Mouse (Mus musculus): ENCODE data around the gene Rngtt. TPM values are rescaled to one million over a fixed set of nuclear protein-coding genes. Genes with fewer than 3 reads are reported as not detected.
"Not testable (repeated sequence)": the region's sequence is repeated elsewhere in the genome, so short reads cannot be mapped to it uniquely, and the experiment has no call there.

Rngtt gene
- polyA plus RNA-seq, 1 experiment from 2014 or later: 33.1 TPM

- DNase-seq (ENCODE audit: low spot score): no peak
Observed at GRCm38 (mm10) chr4:33428856-33429255, 118.7 kb downstream of the Rngtt start.

- no peak for DNase-seq (ENCODE audit: low spot score)
Observed at GRCm38 (mm10) chr4:33441864-33442263, 131.8 kb downstream of the Rngtt start.

- no peak for DNase-seq (ENCODE audit: low spot score)
Observed at GRCm38 (mm10) chr4:33446265-33446664, 136.2 kb downstream of the Rngtt start.

DNA sequence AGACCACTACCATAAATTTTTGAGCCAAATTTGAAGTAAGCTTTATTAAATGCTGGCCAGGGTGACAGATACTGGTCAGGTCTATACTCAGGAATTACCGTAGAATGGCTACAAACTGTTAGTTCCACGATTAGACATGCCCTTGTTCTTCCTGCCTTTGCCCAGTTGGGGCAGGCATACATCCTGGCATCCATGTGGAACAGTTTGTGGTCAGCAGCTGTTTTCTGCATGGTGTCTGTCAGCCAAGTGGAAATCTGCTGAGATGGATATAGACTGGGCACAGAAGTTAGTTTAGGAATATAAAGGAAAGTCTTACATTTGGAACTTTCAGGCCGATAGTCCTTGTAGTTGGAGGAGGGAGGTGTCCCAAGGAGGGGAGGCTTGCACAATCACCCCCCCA is 136.8 kb downstream of the Rngtt start:
- DNase-seq (ENCODE audit: low spot score): no peak

GRCm38 (mm10) chr4:33450356-33450755 is 140.2 kb downstream of the Rngtt start:
- not testable (repeated sequence) for DNase-seq (ENCODE audit: low spot score)

- DNase-seq (ENCODE audit: low spot score): no peak
Observed at GRCm38 (mm10) chr4:33459851-33460250, 149.7 kb downstream of the Rngtt start.

DNA sequence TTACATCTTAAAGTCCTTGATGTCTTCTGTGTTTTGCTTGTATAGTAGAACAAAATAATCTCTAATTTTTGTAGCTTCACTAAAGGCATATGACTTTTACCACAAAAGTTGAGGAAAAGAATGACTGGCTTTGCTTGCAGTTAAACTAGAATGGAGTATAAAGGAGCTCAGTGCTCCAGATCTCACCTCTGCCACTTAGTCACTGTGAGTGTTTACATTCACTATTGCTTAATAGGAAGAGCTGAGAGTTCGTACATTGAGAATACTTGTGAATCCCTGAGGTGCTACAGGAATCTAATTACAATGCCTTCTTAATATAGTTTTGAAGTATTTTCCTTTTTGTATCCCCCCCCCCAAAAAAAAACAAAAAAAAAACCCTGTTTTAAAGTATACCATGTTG is 154.3 kb downstream of the Rngtt start:
- no peak for DNase-seq (ENCODE audit: low spot score)

- DNase-seq (ENCODE audit: low spot score): no peak
Observed at GRCm38 (mm10) chr4:33465871-33466270, 155.8 kb downstream of the Rngtt start.

DNA sequence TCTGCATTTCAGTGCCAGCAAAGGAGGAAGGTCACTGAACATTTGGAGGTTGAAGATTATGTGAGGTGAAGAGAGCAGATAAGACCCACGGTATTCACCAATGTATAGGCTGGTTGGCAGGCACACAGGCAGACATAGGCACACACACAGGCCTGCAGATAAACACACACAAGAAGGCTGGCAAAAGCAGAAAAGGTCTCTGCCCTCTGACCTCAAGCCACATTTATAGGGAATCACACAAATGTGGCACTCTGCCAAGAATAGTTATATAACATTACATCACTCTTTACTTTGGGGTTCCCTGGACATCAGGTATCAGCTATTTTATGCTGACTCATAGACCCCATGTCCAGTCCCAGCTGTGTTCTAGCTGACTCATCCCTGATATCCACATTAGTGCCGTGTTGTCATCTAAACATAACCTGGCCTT is 156.9 kb downstream of the Rngtt start:
- DNase-seq (ENCODE audit: low spot score): no peak

- no peak for DNase-seq (ENCODE audit: low spot score)
Observed at GRCm38 (mm10) chr4:33467627-33468026, 157.5 kb downstream of the Rngtt start.

- no peak for DNase-seq (ENCODE audit: low spot score)
Observed at GRCm38 (mm10) chr4:33468151-33468550, 158.0 kb downstream of the Rngtt start.

DNA sequence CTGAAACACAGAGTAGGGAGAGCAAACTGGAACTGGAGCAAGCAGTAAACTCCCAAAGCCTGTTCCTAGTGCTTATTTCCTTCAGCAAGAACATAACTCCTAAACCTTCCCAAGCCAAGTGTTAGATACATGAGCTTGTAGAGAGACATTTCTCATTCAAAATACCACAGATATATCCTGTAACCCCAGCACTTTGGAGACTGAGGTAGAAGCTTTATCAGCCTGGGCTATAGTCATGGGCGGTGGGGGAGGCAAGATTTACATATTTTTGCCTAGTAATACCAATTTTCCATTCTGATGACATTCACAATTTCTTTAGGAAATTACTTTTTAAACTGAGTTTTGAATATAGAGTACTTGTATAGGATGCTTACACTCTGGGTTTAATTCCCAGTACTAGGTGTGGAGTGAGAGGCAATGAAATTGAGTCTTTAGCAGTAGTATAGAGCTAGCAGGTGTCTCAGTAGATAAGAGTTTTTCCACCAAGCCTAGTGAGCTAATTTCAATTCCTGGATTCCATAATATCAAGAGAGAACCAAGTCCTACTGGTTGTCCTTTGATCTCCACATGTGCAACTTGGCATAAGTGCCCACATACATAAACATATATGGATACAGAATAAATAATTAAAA is 160.7 kb downstream of the Rngtt start:
- DNase-seq (ENCODE audit: low spot score): no peak

DNA sequence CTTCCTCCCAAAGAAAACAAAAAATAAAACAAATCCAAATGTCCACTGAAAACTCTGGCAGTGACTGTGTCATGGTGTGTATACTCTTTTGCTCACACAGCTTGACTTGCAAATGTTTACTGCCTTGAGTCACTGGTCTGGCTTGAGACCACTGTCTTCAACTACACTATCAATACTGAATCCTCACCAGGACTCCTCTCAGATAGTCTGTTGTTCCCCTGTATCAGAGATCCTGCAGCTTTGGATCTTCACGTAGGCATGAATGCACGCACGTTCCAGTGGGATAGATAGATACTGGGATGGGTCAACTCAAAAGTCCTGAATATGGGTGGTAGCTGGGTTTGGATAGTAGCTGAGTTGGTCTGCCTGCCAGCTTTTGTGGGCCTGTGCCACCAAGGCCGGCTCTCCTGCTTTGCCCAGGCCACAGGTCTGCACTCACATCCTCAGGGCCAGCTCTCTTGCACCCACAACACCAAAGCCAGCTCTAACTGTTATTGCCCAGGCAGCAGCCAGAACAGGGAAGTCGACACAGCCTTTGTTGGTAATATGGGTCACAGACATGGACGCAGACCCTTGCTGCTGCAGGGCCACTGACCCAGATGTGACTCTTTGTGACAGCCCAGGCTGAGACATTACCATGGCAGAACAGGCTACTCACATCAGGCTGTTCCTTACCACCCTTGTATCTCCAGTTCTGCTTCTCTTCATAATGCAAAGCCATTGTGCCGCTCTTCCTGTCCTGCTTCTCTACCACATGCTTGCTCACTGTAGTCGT is 168.1 kb downstream of the Rngtt start:
- DNase-seq (ENCODE audit: low spot score): no peak

- DNase-seq (ENCODE audit: low spot score): no peak
Observed at GRCm38 (mm10) chr4:33481721-33482120, 171.6 kb downstream of the Rngtt start.

DNA sequence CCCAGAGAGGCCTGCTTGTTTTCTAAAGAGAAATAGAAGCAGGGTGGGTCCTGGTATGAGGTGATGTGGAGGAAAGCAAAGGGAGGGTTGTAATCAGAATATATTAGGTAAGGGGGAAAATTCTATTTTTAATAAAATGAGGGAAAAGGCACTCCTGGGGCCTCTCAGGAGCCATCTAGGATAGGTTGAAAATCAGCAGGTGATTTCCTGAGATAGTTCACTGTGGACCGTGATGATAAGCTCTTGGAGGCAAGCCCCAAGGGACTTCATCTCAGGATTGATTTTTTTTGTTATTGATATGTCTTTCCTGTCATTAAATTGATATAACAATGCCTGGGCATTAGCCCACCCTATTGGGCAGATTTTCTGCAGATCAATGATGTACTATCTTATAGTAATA is 175.9 kb downstream of the Rngtt start:
- no peak for DNase-seq (ENCODE audit: low spot score)

DNA sequence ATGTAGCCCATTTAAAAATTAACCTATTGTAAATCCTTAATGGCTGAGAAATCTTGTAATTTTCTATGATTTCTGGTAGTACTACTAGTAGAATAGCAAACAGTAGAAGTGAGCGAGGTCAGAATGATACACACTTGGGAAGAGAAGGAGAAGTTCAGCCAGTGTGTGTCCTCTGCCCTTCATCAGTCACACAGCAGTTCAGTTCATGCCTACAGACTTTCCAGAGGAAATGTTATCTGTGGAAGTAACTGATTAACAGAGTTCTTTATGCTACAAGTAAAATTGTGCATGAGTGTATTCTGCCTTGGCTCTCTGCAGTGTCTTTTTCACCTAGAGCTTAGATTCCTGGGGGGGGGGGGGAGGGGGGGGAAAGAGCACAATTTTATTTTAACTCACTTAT is 181.0 kb downstream of the Rngtt start:
- DNase-seq (ENCODE audit: low spot score): no peak

- no peak for DNase-seq (ENCODE audit: low spot score)
Observed at GRCm38 (mm10) chr4:33494377-33494776, 184.3 kb downstream of the Rngtt start.

- DNase-seq (ENCODE audit: low spot score): no peak
Observed at GRCm38 (mm10) chr4:33496985-33497384, 186.9 kb downstream of the Rngtt start.

DNA sequence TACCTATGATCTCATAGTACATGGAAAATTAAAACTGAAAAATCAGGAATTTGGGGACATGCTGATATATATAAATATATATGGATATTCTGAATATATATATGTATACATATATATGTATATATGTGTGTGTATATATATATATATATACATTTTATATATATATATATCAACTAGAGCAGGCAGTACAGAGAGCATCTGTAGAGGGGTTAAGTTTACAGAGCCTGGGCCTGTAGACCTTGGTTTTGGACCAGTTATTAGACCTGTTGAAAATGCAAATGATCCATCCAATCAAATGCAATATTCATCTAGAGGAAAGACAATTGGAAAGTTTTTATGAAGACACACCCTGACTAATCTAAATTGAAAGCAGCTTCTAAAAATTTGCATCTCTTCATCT is 187.5 kb downstream of the Rngtt start:
- no peak for DNase-seq (ENCODE audit: low spot score)

DNA sequence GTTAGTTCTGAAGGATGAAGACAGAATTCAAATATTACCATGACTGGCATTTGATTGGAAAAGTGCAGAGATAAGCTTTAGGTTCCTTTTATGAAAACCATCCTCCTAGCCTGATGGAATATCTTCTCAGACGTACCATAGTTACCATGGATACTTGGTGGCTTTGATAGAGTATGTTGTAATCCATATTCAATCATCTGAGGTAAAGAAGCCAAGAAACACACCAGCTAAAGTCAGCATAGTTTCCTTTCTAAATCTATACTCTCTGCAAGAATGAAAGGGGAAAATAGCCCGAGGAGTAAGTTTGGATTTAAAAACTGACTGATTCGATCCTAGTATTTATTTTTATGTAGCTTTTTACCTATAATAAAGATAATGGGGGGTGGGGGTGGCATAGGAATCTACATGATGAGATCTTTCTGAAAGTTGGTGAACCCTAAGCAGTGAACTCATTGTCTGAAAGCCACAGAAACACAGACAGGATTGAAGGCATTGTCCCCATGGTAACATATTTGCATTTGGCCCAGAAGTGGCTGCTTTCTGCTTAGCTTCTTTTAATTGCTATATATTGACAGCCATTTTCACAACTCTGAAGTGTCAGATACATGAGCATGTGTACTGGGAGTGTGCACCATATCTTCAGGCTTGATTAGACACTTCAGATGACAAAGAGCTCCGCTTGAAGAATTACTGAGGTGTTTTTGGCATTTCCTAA is 188.2 kb downstream of the Rngtt start:
- DNase-seq (ENCODE audit: low spot score): no peak

DNA sequence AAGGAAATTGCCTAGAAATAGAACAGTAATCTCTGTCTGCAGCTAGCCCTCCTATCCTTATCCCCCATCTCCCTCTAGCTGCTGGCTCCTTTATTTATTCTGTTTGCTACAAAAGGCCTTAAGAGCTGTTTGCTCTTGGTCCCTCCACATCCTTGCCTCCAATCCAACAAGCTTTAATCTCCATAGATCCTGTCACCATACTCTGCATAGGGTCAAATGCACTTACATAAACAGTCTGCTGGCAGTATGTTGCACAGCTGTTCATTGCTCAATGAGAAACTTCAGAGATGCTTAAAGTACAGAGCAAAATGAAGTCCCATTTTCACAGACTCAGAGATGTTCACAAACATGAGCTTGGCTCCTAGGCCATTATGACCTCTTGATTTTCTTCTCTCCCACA is 196.5 kb downstream of the Rngtt start:
- DNase-seq (ENCODE audit: low spot score): no peak

- DNase-seq (ENCODE audit: low spot score): no peak
Observed at GRCm38 (mm10) chr4:33510544-33510943, 200.4 kb downstream of the Rngtt start.

All from thymus, postnatal 0 days (tissue).